Mouse (Mus musculus) liver, adult 2 months (tissue): Measurements from ENCODE around the gene Mecom. TPM values are rescaled to one million over a fixed set of nuclear protein-coding genes. Genes with fewer than 3 reads are reported as not detected.

Source experiments
- DNase-seq: peaks from one replicate; pipeline ENCODE4 v3.0.0-alpha.2; 2011; ENCODE audit warnings: low read depth, low spot score; ENCODE audit errors: extremely low read depth
- H3K27ac ChIP-seq: fragments of 200-500 bp; replicated peaks from 2 replicates; pipeline ENCODE4 v1.5.1; 2012; ENCODE audit warnings: low read depth, mild to moderate bottlenecking, control low read depth, inconsistent platforms, low read length; ENCODE audit not compliant: insufficient read depth
- H3K27me3 ChIP-seq: fragments of 200-500 bp; 2 replicates; pipeline ENCODE4 v1.6.1; 2012; ENCODE audit warnings: mild to moderate bottlenecking, moderate library complexity, low read length, inconsistent platforms; ENCODE audit not compliant: control insufficient read depth, insufficient read depth
- H3K36me3 ChIP-seq: fragments of 200-500 bp; 2 replicates; pipeline ENCODE4 v1.6.1; 2012; ENCODE audit warnings: low read length, inconsistent platforms; ENCODE audit not compliant: control insufficient read depth, insufficient read depth
- H3K4me1 ChIP-seq: fragments of 200-500 bp; 2 replicates; pipeline ENCODE4 v1.6.1; 2011; ENCODE audit warnings: low read length; ENCODE audit not compliant: control insufficient read depth, insufficient read depth
- H3K4me3 ChIP-seq: fragments of 200-500 bp; 2 replicates; pipeline ENCODE4 v1.5.1; 2011; ENCODE audit warnings: low read depth, mild to moderate bottlenecking, control low read depth, low read length, moderate library complexity; ENCODE audit not compliant: insufficient read depth
- H3K79me2 ChIP-seq: fragments of 200-500 bp; 2 replicates; pipeline ENCODE4 v1.6.1; 2012; ENCODE audit warnings: inconsistent platforms, mild to moderate bottlenecking, low read length, moderate library complexity; ENCODE audit not compliant: control insufficient read depth, insufficient read depth
- H3K9ac ChIP-seq: fragments of 200-500 bp; 2 replicates; pipeline ENCODE4 v1.6.1; 2012; ENCODE audit warnings: low read depth, mild to moderate bottlenecking, control low read depth, inconsistent platforms, low read length
- CTCF ChIP-seq: fragments of 200-500 bp; IDR thresholded peaks from 2 replicates; pipeline ENCODE4 v1.5.1; 2011; ENCODE audit warnings: low read depth, low read length, control low read depth
- POLR2A ChIP-seq: fragments of 200-500 bp; IDR thresholded peaks from 2 replicates; pipeline ENCODE4 v1.6.1; 2011; ENCODE audit warnings: low read length, control low read depth; ENCODE audit not compliant: insufficient read depth; ENCODE audit errors: extremely low read depth
- WGBS: fragments of 180-500 bp; shearing (Covaris S2); methylation state at CpG from one replicate; pipeline ENCODE4 v1.1.7; 2018; 5-methylcytosine and 5-hydroxymethylcytosine counted together
- polyA plus RNA-seq: library from polyadenylated mRNA; depleted of rRNA; stranded (reverse); fragments of >200 nt; gene quantifications from 2 replicates; pipeline ENCODE4 v1.2.3, GENCODE M21; 2012
- total RNA-seq: library from RNA; depleted of rRNA; stranded (reverse); fragments of >200 nt; gene quantifications from 2 replicates; pipeline ENCODE4 v1.2.3, GENCODE M21; 2014

Mecom gene
- total and polyA plus RNA-seq, 2 experiments: 0.39 to 1.4 TPM

DNA sequence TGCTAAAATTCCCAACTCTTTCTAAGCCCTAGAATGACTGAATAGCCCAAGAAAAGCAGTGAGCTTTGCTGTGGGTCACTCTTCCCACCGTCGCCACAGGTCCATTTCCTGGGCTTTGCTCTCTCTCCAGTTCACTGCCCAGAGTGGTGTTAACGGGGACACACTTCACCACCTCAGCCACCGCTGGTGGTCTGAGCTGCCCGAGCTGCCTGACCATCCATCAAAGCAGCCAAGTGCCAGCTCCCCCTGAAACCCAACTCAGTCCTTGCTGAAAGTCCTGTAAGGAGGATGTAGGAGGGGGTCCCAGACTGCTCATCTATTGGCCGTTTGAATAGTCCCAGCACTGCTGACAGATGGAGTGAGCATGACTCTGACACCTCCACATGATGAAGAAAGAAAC lies 72.2 kb downstream of the Mecom start:
- Histone ChIP-seq H3K27ac (no peak overlapping the region), H3K36me3 (no peaks in the 10 kb centered on the region), H3K27me3 (no peaks in the 10 kb centered on the region), H3K79me2 (no peaks in the 10 kb centered on the region), H3K4me3 (no peak overlapping the region), H3K9ac (no peak overlapping the region), H3K4me1 (no peaks in the 10 kb centered on the region)
- TF ChIP-seq CTCF: no peak
- TF ChIP-seq POLR2A: no peak
- WGBS: 68% methylated on average over 6 of the region's 6 CpGs
- DNase-seq: no peak

DNA sequence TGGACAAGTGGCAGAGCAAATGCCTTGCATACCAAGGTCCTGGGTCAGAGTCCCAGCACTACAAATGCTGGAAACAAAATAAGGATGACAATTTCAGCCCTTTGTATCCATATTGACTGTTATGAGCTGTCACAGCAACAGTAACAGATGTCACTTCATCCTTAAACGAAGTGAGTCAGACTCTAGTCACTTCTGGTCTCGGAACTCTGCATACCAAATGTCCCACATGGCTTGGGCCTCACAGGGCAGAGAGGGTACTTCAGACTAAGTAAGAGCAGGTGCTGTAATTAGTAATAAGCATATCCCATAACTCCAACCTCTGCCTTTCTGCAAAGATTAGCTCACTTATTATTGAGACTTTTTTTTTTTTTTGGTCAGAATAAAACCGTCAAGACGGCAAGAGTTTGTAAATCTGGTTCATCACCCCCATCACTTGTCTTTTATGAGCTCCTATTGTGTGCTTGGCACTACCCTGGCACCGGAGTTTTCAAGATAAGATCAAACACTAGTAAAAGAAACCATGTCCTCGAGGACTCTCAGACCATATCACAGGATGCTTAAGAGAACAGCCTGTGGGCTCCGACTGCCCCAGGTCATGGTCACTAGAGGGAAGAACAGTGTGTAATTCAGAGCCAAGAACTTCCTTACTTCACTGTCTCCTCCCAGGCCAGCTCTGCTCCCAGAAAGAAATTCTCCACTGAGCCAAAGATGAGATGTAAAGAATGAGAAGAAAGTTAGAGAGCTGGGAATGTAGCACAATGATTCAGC lies 79.6 kb downstream of the Mecom start:
- H3K27ac ChIP-seq: no peak overlapping the region
- H3K4me1 ChIP-seq: no peaks in the 10 kb centered on the region
- H3K9ac ChIP-seq: no peak overlapping the region
- no peaks in the 10 kb centered on the region for H3K36me3 ChIP-seq
- DNase-seq: no peak
- no peaks in the 10 kb centered on the region for H3K79me2 ChIP-seq
- H3K27me3 ChIP-seq: 0 out of 2 replicates have a peak, but pooled peaks cover 6% of the 10 kb centered on the region
- TF ChIP-seq POLR2A: no peak
- no peak for TF ChIP-seq CTCF
- no peak overlapping the region for H3K4me3 ChIP-seq
- WGBS: 79% methylated on average over 7 of the region's 7 CpGs

DNA sequence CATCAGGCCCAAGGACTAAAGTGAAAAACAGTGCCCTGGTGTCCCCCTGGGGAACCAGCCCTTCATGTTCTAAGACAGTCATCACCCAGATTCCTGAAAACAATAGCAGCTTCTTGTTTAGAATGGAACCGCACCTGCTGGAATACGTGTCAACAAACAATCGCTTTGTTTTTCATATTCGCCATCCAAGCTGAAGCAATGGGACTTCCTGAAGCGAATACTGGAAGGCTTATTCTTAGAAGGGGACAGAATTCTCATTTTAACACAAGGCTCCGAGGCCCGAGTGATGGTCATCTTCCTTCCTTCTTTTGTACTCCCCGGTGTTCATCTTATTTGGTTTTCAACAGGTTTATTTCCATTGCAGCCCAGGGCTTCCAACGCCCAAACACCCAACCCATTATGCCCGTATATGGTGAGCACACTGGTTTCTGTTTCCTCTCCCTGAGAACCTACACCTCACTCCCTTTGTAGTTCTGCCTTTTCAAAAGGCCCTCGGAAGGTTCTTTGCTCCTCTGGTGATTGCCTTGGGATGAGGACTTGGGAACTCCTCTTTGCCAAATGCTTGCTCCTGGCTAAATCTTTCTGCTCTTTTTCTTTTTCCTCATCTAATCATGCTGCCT lies 81.7 kb downstream of the Mecom start:
- DNase-seq: no peak
- no peaks in the 10 kb centered on the region for H3K36me3 ChIP-seq
- H3K27me3 ChIP-seq: 0 out of 2 replicates have a peak, but pooled peaks cover 6% of the 10 kb centered on the region
- H3K79me2 ChIP-seq: no peaks in the 10 kb centered on the region
- TF ChIP-seq POLR2A: no peak
- TF ChIP-seq CTCF: no peak
- WGBS: 67% methylated on average over 11 of the region's 11 CpGs
- H3K4me3 ChIP-seq: no peak overlapping the region
- H3K4me1 ChIP-seq: no peaks in the 10 kb centered on the region
- H3K9ac ChIP-seq: no peak overlapping the region
- no peak overlapping the region for H3K27ac ChIP-seq

DNA sequence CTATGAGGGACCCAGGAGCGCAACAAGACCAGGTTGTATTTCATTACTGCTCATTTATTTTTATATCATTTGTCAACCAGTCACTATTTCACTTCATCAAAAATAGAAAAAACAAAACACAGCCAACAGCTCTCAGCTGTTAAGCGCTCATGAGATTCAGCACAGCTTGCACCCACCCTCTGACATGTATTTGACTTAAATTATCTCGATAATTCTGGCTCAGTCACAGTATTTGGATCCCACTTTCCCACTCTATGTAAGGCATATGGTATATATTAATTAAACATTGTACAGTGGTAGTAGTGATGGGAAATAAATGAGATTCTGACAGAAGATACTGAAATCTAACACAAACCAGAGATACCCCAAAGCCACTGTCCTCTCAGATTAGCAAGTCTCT lies 83.3 kb downstream of the Mecom start:
- Histone ChIP-seq H3K9ac (no peak overlapping the region), H3K27ac (no peak overlapping the region), H3K4me3 (no peak overlapping the region), H3K79me2 (no peaks in the 10 kb centered on the region), H3K4me1 (no peaks in the 10 kb centered on the region), H3K27me3 (0 out of 2 replicates have a peak, but pooled peaks cover 6% of the 10 kb centered on the region), H3K36me3 (no peaks in the 10 kb centered on the region)
- DNase-seq: no peak
- WGBS: 91% methylated on average over 3 of the region's 3 CpGs
- TF ChIP-seq POLR2A: no peak
- TF ChIP-seq CTCF: no peak

DNA sequence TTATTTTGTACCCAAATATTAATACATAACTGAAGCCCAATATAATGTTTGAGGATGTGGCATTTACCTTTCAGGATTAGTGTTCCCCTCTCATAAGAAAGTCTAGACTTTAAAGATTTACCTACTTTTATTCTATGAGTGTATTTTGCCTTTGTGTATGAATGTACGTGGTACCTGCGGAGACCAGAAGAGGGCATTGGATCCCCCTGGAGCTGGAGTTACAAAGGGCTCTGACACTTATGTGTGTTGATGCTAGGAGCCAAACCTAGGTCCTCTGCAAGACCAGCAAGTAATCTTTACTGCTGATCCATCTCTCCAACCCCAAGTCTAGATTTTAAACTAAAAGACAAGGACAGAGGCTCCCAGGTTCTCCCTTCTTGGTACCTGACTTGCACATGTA lies 86.0 kb downstream of the Mecom start:
- 93% methylated on average over 2 of the region's 2 CpGs for WGBS
- no peak for DNase-seq
- H3K36me3 ChIP-seq: no peaks in the 10 kb centered on the region
- no peak overlapping the region for H3K27ac ChIP-seq
- H3K4me1 ChIP-seq: no peaks in the 10 kb centered on the region
- H3K27me3 ChIP-seq: 0 out of 2 replicates have a peak, but pooled peaks cover 3% of the 10 kb centered on the region
- TF ChIP-seq CTCF (no peak), POLR2A (no peak)
- H3K9ac ChIP-seq: no peak overlapping the region
- no peak overlapping the region for H3K4me3 ChIP-seq
- no peaks in the 10 kb centered on the region for H3K79me2 ChIP-seq

DNA sequence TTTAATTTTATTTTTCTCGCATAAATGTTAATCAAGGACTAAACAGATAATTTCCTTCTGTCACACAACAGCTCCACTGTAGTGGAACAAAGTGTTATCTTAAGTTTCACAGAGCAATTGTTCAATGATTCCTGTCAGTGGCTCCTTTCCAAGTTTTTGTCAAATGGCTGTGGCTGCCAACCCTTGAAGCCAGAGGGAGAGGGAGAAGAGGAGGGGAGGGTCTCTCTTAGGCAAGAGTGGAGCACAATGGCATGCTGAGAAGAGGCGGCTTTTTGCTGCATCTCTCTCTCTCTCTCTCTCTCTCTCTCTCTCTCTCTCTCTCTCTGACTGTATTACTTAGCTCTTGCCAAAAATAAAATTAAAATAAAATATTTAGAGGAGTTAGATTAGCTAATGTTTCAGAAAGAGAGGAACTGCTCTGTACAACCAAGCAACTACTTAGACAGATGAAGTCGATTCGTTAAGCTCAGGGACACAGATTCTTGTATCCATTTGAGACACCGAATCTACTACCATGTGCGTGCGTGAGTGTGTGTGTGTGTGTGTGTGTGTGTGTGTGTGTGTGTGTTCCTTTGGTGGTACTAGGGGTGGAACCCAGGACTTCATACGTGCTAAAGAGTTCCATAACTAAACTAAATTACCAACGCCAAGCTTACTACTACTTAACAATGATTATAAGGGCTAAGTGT lies 86.8 kb downstream of the Mecom start:
- H3K27me3 ChIP-seq: no peaks in the 10 kb centered on the region
- no peak for DNase-seq
- no peak overlapping the region for H3K4me3 ChIP-seq
- 88% methylated on average over 9 of the region's 9 CpGs for WGBS
- H3K4me1 ChIP-seq: no peaks in the 10 kb centered on the region
- no peaks in the 10 kb centered on the region for H3K79me2 ChIP-seq
- H3K27ac ChIP-seq: no peak overlapping the region
- TF ChIP-seq CTCF (no peak), POLR2A (no peak)
- H3K36me3 ChIP-seq: no peaks in the 10 kb centered on the region
- no peak overlapping the region for H3K9ac ChIP-seq
